ENCODE assay signal across 24 mouse cellular contexts in the genomic region with DNA sequence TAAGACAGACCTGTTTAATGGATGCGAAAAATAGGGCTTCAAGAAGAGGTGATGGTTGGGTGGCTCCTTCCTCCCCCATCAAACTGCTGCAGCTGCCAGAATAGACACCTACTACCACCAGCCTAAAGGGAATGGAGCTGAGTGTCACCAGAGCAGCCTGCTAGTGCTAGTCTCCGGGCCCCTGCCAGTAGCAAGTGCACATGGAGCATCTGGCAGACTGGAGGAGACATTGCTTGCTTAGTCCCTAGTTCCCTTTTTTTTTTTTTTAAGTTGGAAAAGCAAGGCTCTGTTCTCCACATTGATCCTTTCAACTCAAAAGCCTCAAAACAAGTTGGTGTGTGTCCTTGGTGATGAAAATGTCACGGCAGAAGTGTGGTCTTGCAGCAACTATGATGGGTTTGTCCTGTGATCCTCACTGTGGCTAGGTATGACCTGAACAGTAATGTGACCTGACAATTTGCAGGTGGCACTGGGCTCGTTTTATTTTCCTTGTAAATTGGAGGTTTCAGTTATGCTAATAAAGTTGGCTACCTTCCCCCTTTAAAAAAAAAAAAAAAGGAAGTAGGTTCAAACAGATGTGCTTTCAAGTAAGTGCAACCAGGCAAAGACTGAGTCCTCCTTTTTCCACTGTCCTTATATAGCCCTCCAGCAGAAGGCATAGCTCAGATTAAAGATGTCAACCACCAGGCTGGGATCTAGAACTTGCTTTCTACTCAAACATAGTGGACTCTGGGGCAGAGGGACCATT. TPM values are rescaled to one million over a fixed set of nuclear protein-coding genes. Genes with fewer than 3 reads are reported as not detected.
A peak's percentile ranks its signal among the peaks of the same experiment; 100 is the strongest.
DNase-seq lines count a peak whose midpoint lies in the region; ATAC-seq and TF ChIP-seq lines count a peak whose summit lies in the region.
"Not testable (repeated sequence)": the region's sequence is repeated elsewhere in the genome, so short reads cannot be mapped to it uniquely, and the experiment has no call there.
"Had no signal": no experiment of that assay in that cellular context is flagged by ENCODE, and none has a peak within 500 bp of the region (broad histone marks: within the 10 kb centered on the region; RNA-seq: fewer than 3 reads in every experiment).

No protein-coding gene starts in this region.

- TF ChIP-seq POLR2A in spleen, adult 2 months (IDR thresholded peaks at IDR 0.05; ENCODE audit: low read depth, low read length) = not testable (repeated sequence)

- 7% methylated on average over 3 of the region's 4 CpGs for WGBS in spleen, adult 2 months

- H3K4me1 ChIP-seq in spleen, adult 2 months (ENCODE audit: control insufficient read depth, insufficient read depth, insufficient read length) = not testable (repeated sequence)

- peak; percentile 8 to 20 for DNase-seq in B cell, adult 2 months
- not testable (repeated sequence) for DNase-seq in spleen, adult 2 months (ENCODE audit: low read depth in 1 of 2, low spot score in 2 of 2)
- DNase-seq in splenic B cell, adult 2 months (ENCODE audit: low read depth, low spot score) = peak; percentile 49

- peak overlapping the region; percentile 62; the same call in 1 of the 2 replicates for H3K27ac ChIP-seq in spleen, adult 2 months (ENCODE audit: insufficient read depth, low read length)

- not testable (repeated sequence) for H3K4me3 ChIP-seq in spleen, adult 2 months (ENCODE audit: extremely low read depth, insufficient read depth, insufficient read length)

- TF ChIP-seq CTCF in spleen, adult 2 months (IDR thresholded peaks at IDR 0.05; ENCODE audit: extremely low read depth, insufficient read depth, insufficient read length, insufficient replicate concordance) = not testable (repeated sequence)

- ATAC-seq in common myeloid progenitor, adult 5-6 weeks (replicated peaks; ENCODE audit: low read depth, poor library complexity, severe bottlenecking) = peak; percentile 78
- ATAC-seq in hematopoietic stem cell, adult 5-6 weeks (replicated peaks in 1 of 2; ENCODE audit: insufficient read depth in 1 of 2, low FRiP score in 2 of 2, low TSS enrichment in 1 of 2, low read depth in 1 of 2, poor library complexity in 2 of 2, severe bottlenecking in 2 of 2) = peak; percentile 71 to 81
- ATAC-seq in megakaryocyte, adult 5-6 weeks (ENCODE audit: poor library complexity, severe bottlenecking) = peak; percentile 62
- peak; percentile 31; the same call in 1 of the 2 replicates for ATAC-seq in monocyte, adult 5-6 weeks (replicated peaks; ENCODE audit: insufficient number of reproducible peaks, low FRiP score, low TSS enrichment, poor library complexity, severe bottlenecking)

- not testable (repeated sequence) for H3K36me3 ChIP-seq in spleen, adult 2 months (ENCODE audit: control insufficient read depth, insufficient read depth, low read length); splenic B cell, adult 2 months (ENCODE audit: control insufficient read depth, insufficient read depth, low read length, poor library complexity, severe bottlenecking)

- not testable (repeated sequence) for H3K27me3 ChIP-seq in spleen, adult 2 months (ENCODE audit: control insufficient read depth, insufficient read depth, low read length); splenic B cell, adult 2 months (ENCODE audit: control insufficient read depth, insufficient read depth, low read length, poor library complexity, severe bottlenecking)

RNA-seq across cellular contexts. Expression of gene Gm20767, which starts 9.8 kb away (rescaled TPM):
- not detected in 2 replicates for total RNA-seq in common myeloid progenitor, adult 5-6 weeks (2017)
- not detected in 2 replicates for total RNA-seq in hematopoietic stem cell, adult 5-6 weeks (2017)
- total RNA-seq in megakaryocyte, adult 5-6 weeks (2015) = not detected in 2 replicates
- total RNA-seq in megakaryocyte, adult 5-6 weeks (2017) = not detected in 2 replicates
- total RNA-seq in monocyte, adult 5-6 weeks (2017) = not detected in 3 replicates
- not detected in 2 replicates for polyA plus RNA-seq in spleen, adult 2 months (2012; rRNA removed)
- total RNA-seq: adrenal gland, adult 18-20 months; adrenal gland, adult 8-10 months; adrenal gland, postnatal 14 days; adrenal gland, postnatal 36 days; G1E had no signal
- polyA plus RNA-seq: activated CD4-positive, CD25-positive, alpha-beta regulatory T cell, adult 4 months; cerebellum, adult 2 months; embryonic facial prominence, embryonic 11.5 days; embryonic facial prominence, embryonic 13.5 days; embryonic facial prominence, embryonic 15.5 days; erythroblast, embryonic 14.5 days; forebrain, embryonic 10.5 days; forebrain, embryonic 12.5 days; forebrain, embryonic 14.5 days; forebrain, embryonic 16.5 days; G1E had no signal

RNA-seq across cellular contexts. Expression of gene Gm21818, which starts 22.4 kb away (rescaled TPM):
- not detected in 2 replicates for total RNA-seq in common myeloid progenitor, adult 5-6 weeks (2017)
- total RNA-seq in hematopoietic stem cell, adult 5-6 weeks (2017) = not detected in 2 replicates
- total RNA-seq in megakaryocyte, adult 5-6 weeks (2015) = not detected in 2 replicates
- total RNA-seq in megakaryocyte, adult 5-6 weeks (2017) = not detected in 2 replicates
- not detected in 3 replicates for total RNA-seq in monocyte, adult 5-6 weeks (2017)
- polyA plus RNA-seq in spleen, adult 2 months (2012; rRNA removed) = not detected in 2 replicates
- total RNA-seq: adrenal gland, adult 18-20 months; adrenal gland, adult 8-10 months; adrenal gland, postnatal 14 days; adrenal gland, postnatal 36 days; G1E had no signal
- polyA plus RNA-seq: activated CD4-positive, CD25-positive, alpha-beta regulatory T cell, adult 4 months; C2C12; cerebellum, adult 2 months; embryonic facial prominence, embryonic 11.5 days; embryonic facial prominence, embryonic 13.5 days; embryonic facial prominence, embryonic 15.5 days; erythroblast, embryonic 14.5 days; forebrain, embryonic 10.5 days; forebrain, embryonic 12.5 days; forebrain, embryonic 14.5 days; forebrain, embryonic 16.5 days; G1E; Patski had no signal
